Mouse (Mus musculus) stomach, embryonic 16.5 days (tissue): ENCODE results near the gene Adamts4. TPM values are rescaled to one million over a fixed set of nuclear protein-coding genes. Genes with fewer than 3 reads are reported as not detected.

Experiments
- ATAC-seq: fragments of 200-750 bp; cut with Nextera tagmentation; 2 replicates; pipeline ENCODE4 v1.8.0; 2017; ENCODE audit warnings: moderate number of reproducible peaks, moderate TSS enrichment; ENCODE audit not compliant: insufficient read depth, low FRiP score
- H3K27ac ChIP-seq: fragments of 300-500 bp; sonication (generic); 2 replicates; pipeline ENCODE4 v1.5.1; 2014; ENCODE audit warnings: low read length
- H3K27me3 ChIP-seq: fragments of 300-500 bp; sonication (generic); 2 replicates; pipeline ENCODE4 v1.6.1; 2014; ENCODE audit warnings: low read length, control low read depth, mixed read lengths; ENCODE audit not compliant: control insufficient read depth, insufficient read depth
- H3K36me3 ChIP-seq: fragments of 300-500 bp; sonication (generic); 2 replicates; pipeline ENCODE4 v1.6.1; 2014; ENCODE audit warnings: low read length; ENCODE audit not compliant: control insufficient read depth, insufficient read depth
- H3K4me1 ChIP-seq: fragments of 300-500 bp; sonication (generic); 2 replicates; pipeline ENCODE4 v1.6.1; 2014; ENCODE audit warnings: low read length, control low read depth, mixed read lengths; ENCODE audit not compliant: control insufficient read depth, insufficient read depth
- H3K4me2 ChIP-seq: fragments of 300-500 bp; sonication (generic); 2 replicates; pipeline ENCODE4 v1.6.1; 2014; ENCODE audit warnings: low read depth, low read length, mixed read lengths
- H3K4me3 ChIP-seq: fragments of 300-500 bp; sonication (generic); replicated peaks from 2 replicates; pipeline ENCODE4 v1.5.1; 2014; ENCODE audit warnings: mild to moderate bottlenecking, low read length
- H3K9ac ChIP-seq: fragments of 300-500 bp; sonication (generic); 2 replicates; pipeline ENCODE4 v1.6.1; 2014; ENCODE audit warnings: low read length
- H3K9me3 ChIP-seq: fragments of 300-500 bp; sonication (generic); replicated peaks from 2 replicates; pipeline ENCODE4 v1.6.1; 2016; ENCODE audit warnings: low read length, control low read depth; ENCODE audit not compliant: control insufficient read depth
- WGBS: fragments of 180-500 bp; shearing (Covaris S2); extraction: QIAGEN DNeasy Blood & Tissue Kit; methylation state at CpG from one replicate; pipeline ENCODE4 v1.1.7; 2014; 5-methylcytosine and 5-hydroxymethylcytosine counted together
- polyA plus RNA-seq: library from polyadenylated mRNA; unstranded; fragments of >200 nt; fragmentation: Nextera tagmentation; extraction: Ambion mirVana; gene quantifications from 2 replicates; pipeline ENCODE4 v1.2.1, GENCODE M21; 2015

Adamts4 gene
- polyA plus RNA-seq, 1 experiment from 2014 or later = 11.0 TPM

DNA sequence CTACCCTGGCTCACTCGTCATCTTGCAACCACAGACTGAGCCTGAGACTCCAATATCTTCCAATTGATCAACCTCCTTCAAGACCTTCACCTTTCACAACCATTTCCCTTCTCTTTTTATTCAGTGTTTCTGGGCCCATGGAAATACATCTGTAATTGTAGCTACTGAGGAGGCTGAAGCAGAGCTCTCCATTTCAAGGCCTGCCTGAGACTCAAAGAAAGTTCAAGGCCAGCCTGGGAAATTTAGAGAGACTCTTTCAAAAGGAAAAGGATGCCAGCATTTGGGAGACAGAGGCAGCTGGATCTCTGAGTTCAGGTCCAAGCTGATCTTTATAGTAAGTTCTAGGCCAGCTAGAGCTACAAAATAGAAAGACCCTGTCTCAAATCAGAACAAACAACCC lies 22.3 kb upstream of the Adamts4 start:
- Histone ChIP-seq H3K27me3 (no peaks in the 10 kb centered on the region), H3K9me3 (no peaks in the 10 kb centered on the region), H3K4me2 (no peak overlapping the region), H3K27ac (no peak overlapping the region), H3K4me3 (no peak overlapping the region), H3K4me1 (0 out of 2 replicates have a peak, but pooled peaks cover 4% of the 10 kb centered on the region), H3K36me3 (no peaks in the 10 kb centered on the region), H3K9ac (no peak overlapping the region)
- ATAC-seq = no peak
- 74% methylated on average over 1 of the region's 1 CpGs for WGBS

DNA sequence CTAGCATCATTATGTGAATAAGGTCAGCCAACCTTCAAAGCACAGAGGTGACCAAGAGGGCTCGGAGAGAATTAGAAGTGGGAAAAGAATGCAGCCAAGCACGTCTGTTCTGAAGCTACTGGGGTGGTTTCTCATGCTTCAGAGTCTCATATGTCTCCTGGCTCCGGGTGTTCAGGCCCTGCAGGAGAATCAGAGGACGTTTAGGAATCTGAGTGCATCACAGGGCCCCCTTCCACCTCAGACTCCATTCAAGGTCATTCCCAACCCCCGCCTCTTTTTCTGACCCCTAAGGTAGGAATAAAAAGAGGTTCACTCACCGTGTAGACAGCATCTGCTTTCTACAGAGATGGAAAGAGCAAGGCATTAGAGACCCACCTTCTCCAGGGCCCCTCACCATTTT lies 20.5 kb upstream of the Adamts4 start:
- Histone ChIP-seq H3K9me3 (no peaks in the 10 kb centered on the region), H3K9ac (no peak overlapping the region), H3K4me3 (no peak overlapping the region), H3K4me2 (no peak overlapping the region), H3K36me3 (0 out of 2 replicates have a peak, but pooled peaks cover 7% of the 10 kb centered on the region), H3K27ac (no peak overlapping the region), H3K27me3 (no peaks in the 10 kb centered on the region), H3K4me1 (no peaks in the 10 kb centered on the region)
- 67% methylated on average over 6 of the region's 6 CpGs for whole genome bisulfite sequencing
- ATAC-seq = no peak

DNA sequence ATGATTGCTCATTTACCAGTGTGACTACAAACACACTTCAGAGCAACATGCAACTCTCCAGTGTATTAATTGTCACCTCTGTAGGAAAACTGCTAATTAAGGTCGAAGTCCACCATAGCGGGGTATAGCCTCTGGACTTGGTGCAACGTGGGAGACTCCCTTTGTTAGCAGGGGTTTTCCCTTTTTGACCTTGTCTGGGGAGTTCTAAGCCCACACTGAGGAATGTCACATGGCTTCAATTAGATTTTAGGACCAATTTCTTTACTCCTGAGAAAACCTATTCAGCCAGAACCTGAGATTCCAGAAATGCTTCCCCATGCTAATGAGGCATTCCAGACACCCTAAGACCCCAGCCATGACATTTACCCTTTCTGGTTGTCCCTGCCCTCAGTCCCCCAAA lies 20.0 kb upstream of the Adamts4 start:
- 64% methylated on average over 3 of the region's 3 CpGs for WGBS
- H3K4me2 ChIP-seq = no peak overlapping the region

DNA sequence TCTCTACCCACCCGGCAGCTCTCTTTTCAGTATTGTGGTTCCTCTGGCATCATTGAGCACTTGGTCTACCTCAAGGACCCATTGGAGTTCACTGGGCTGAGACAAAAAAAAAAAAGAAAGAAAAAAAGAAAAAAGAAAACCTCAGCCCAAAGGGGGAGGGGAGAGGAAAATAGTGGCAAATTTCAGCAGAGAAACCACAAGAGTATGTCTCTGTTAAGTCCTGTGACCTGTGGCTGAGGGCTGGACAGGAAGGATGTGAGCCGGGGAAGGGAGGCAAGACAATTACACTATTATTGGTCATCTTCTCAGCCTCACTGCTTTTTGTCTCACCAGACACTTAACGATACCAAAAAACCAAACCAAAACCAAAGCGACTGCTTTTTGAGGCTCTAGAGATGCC lies 18.4 kb upstream of the Adamts4 start:
- 80% methylated on average over 4 of the region's 4 CpGs for WGBS

More for the DNA sequence above, 20.0 kb upstream of the Adamts4 start:
- Histone ChIP-seq H3K4me1 (no peaks in the 10 kb centered on the region), H3K27ac (no peak overlapping the region), H3K36me3 (0 out of 2 replicates have a peak, but pooled peaks cover 12% of the 10 kb centered on the region), H3K9ac (no peak overlapping the region), H3K27me3 (no peaks in the 10 kb centered on the region), H3K9me3 (no peaks in the 10 kb centered on the region), H3K4me3 (no peak overlapping the region)
- ATAC-seq = no peak

DNA sequence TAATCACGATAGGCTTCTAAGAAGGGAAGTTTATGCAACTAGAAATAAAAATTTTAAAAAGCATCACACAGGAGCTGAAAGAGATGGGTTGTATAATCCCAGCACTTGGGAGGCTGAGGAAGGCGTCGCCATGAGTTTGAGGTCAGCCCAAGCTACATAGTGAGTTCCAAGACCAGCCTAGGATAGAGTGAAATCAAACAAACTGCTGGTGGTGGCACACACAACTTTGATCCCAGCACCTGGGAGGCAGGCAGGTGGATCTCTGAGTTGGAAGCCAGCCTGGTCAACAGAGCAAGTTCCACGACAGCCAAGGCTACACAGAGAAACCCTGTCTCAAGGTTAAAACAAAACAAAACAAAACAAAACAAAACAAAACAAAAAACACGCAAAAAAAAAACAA lies 17.9 kb upstream of the Adamts4 start:
- H3K4me1 ChIP-seq = no peaks in the 10 kb centered on the region
- H3K9ac ChIP-seq = no peak overlapping the region
- ATAC-seq = no peak
- H3K36me3 ChIP-seq = peaks cover 23% of the 10 kb centered on the region
- H3K9me3 ChIP-seq = no peaks in the 10 kb centered on the region
- no peak overlapping the region for H3K27ac ChIP-seq
- no peak overlapping the region for H3K4me3 ChIP-seq
- no peaks in the 10 kb centered on the region for H3K27me3 ChIP-seq
- H3K4me2 ChIP-seq = no peak overlapping the region
- WGBS = 82% methylated on average over 5 of the region's 5 CpGs

More for the DNA sequence above, 18.4 kb upstream of the Adamts4 start:
- no peak for ATAC-seq
- Histone ChIP-seq H3K4me3 (no peak overlapping the region), H3K4me1 (no peaks in the 10 kb centered on the region), H3K9me3 (no peaks in the 10 kb centered on the region), H3K4me2 (no peak overlapping the region), H3K27me3 (no peaks in the 10 kb centered on the region), H3K27ac (no peak overlapping the region), H3K36me3 (peaks cover 20% of the 10 kb centered on the region), H3K9ac (no peak overlapping the region)

DNA sequence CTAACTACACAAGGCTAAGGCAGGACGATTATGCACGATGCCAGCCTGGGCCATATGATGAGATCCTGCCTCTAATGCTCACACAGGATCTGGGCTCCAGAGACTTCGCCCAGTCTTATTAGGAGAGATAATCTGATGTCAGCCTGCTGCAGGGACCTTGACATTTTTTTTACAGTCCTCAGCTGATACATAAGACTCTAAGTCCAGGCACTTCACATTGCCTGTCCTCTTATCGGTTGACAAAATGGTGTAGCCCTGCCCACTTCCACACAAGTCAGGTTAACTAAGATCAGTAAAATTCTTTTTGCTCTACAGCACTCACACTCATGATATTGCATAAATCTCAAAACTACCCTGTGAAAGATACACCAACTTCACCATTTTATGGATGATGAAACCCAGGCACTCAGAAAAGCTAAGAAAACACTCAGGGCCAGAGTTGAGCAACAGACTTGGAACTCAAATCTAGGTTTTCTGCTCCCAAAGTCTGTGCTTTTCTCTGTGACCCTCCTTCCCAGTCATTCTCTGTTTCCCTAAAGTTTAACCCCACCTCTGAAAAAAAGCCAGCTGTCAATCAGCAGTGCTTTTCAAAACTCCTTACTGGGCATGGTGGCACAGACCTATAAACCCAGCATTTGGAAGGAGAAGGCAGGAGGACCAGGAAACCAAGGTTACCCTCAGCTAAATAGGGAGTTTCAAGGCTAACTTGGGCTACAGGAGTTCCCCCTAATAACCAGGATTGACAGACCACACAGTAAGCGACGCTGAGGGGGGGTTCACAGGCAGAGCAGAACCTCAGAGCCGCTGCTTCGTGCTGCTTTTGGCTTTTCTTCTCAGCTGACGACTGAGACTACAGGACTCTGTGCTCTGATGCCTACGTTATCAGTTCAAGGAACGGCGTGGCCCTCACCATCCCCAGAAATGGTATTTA lies 17.2 kb upstream of the Adamts4 start:
- no peaks in the 10 kb centered on the region for H3K9me3 ChIP-seq
- H3K4me3 ChIP-seq = peak overlapping the region; percentile 16
- H3K27ac ChIP-seq = no peak overlapping the region; the same call in 1 of the 2 replicates
- H3K4me1 ChIP-seq = no peaks in the 10 kb centered on the region
- no peak for ATAC-seq
- H3K36me3 ChIP-seq = peaks cover 30% of the 10 kb centered on the region
- no peak overlapping the region for H3K4me2 ChIP-seq
- WGBS = 79% methylated on average over 12 of the region's 12 CpGs
- H3K9ac ChIP-seq = no peak overlapping the region
- no peaks in the 10 kb centered on the region for H3K27me3 ChIP-seq

DNA sequence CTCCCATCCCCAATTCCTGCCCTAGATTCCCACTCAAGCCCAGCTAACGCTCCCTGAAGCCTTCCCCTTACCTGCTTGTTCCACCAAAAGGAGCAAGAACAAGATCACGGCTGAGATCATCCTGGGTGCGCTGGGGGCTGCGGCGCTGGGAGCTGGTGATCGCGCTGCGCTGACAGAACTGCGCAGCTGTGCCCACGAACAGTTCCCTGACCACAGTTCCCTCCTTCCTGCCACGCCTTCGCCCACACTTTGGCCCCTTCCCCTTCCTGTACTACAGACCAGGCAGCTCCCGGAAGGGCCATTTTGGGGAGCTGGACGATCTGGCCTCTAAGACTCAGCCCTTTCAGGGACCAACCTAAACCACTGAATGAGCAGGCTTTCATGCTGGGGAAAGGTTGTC lies 16.1 kb upstream of the Adamts4 start, which contains the start of gene Fcer1g:
Gene Fcer1g (minus strand): TSS at position 240 of the 400 bp plus-strand sequence.
- no peaks in the 10 kb centered on the region for H3K27me3 ChIP-seq
- no peak within 1 kb of the TSS for H3K9ac ChIP-seq
- no peaks in the 10 kb centered on the region for H3K9me3 ChIP-seq
- H3K4me3 ChIP-seq = peak within 1 kb of the TSS; percentile 16
- H3K4me1 ChIP-seq = no peaks in the 10 kb centered on the region
- peaks cover 36% of the 10 kb centered on the region for H3K36me3 ChIP-seq
- H3K27ac ChIP-seq = no peak within 1 kb of the TSS; the same call in 1 of the 2 replicates
- no peak for ATAC-seq
- H3K4me2 ChIP-seq = no peak within 1 kb of the TSS
- WGBS = 84% methylated on average over 14 of the region's 14 CpGs

DNA sequence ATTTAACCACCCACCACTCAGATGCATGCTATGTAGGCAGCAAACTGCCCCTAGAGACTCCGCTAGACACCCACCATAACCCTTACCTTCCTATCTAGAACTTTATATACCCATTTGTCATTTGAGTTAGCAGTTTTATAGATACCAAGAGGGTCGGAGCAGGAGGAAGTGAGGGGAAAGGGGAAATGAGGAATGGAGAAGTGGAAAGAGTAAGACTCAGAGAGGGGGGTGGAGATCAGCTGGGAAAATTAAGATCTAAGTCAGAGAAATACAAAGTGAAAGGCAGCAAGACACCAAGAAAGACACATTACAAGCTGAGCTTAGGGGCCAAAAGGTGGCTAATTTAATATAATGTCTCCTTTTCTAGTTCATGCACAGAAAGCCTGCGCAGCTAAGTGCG lies 15.7 kb upstream of the Adamts4 start:
- Histone ChIP-seq H3K36me3 (peaks cover 36% of the 10 kb centered on the region), H3K4me2 (no peak overlapping the region), H3K9ac (no peak overlapping the region), H3K4me3 (no peak overlapping the region), H3K27me3 (no peaks in the 10 kb centered on the region), H3K4me1 (no peaks in the 10 kb centered on the region), H3K27ac (no peak overlapping the region), H3K9me3 (no peaks in the 10 kb centered on the region)
- no peak for ATAC-seq
- 90% methylated on average over 4 of the region's 4 CpGs for WGBS

DNA sequence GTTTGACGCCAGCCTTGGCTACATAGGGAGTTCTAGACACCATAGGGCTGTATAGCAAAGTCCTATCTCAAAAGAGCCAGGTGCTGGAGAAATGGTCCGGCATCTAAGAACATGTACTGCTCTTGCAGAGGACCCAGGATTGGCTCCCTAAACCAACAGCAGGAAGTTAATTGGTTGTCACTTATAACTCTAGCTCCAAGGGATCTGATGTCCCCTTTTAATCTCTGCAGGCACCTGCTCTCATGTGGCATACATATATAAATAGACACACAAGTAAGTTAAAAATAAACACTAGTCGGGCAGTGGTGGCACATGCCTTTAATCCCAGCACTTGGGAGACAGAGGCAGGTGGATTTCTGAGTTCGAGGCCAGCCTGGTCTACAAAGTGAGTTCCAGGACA lies 14.4 kb upstream of the Adamts4 start:
- H3K4me2 ChIP-seq = no peak overlapping the region
- no peaks in the 10 kb centered on the region for H3K9me3 ChIP-seq
- no peak overlapping the region for H3K27ac ChIP-seq
- no peak for ATAC-seq
- H3K27me3 ChIP-seq = no peaks in the 10 kb centered on the region
- peaks cover 37% of the 10 kb centered on the region for H3K36me3 ChIP-seq
- H3K4me3 ChIP-seq = no peak overlapping the region
- 76% methylated on average over 4 of the region's 4 CpGs for WGBS
- 0 out of 2 replicates have a peak, but pooled peaks cover 2% of the 10 kb centered on the region for H3K4me1 ChIP-seq
- no peak overlapping the region for H3K9ac ChIP-seq
